Mouse (Mus musculus) heart, adult 2 months (tissue): ENCODE measurements around the gene Diaph2. TPM values are rescaled to one million over a fixed set of nuclear protein-coding genes. Genes with fewer than 3 reads are reported as not detected.
"Not testable (repeated sequence)": the region's sequence is repeated elsewhere in the genome, so short reads cannot be mapped to it uniquely, and the experiment has no call there.

Experiments used
- DNase-seq, 2 experiments: peaks; one replicate each; pipeline ENCODE4 v3.0.0; 2021
- H3K27ac ChIP-seq: fragments of 200-600 bp; 2 replicates; pipeline ENCODE4 v1.8.1; 2022
- H3K27me3 ChIP-seq: fragments of 200-500 bp; 2 replicates; pipeline ENCODE4 v1.6.1; 2012; ENCODE audit warnings: mild to moderate bottlenecking, low read length, inconsistent platforms, mixed read lengths; ENCODE audit not compliant: control insufficient read depth, insufficient read depth
- H3K36me3 ChIP-seq: fragments of 200-500 bp; 2 replicates; pipeline ENCODE4 v1.6.1; 2012; ENCODE audit warnings: low read length, inconsistent platforms; ENCODE audit not compliant: control insufficient read depth, insufficient read depth
- H3K4me1 ChIP-seq: fragments of 200-500 bp; 2 replicates; pipeline ENCODE4 v1.6.1; 2011; ENCODE audit warnings: low read length; ENCODE audit not compliant: control insufficient read depth, insufficient read depth
- H3K4me3 ChIP-seq: fragments of 200-600 bp; 2 replicates; pipeline ENCODE4 v1.8.1; 2022
- H3K79me2 ChIP-seq: fragments of 200-500 bp; replicated peaks from 2 replicates; pipeline ENCODE4 v1.6.1; 2012; ENCODE audit warnings: mild to moderate bottlenecking, inconsistent platforms, low read length, moderate library complexity, mixed read lengths; ENCODE audit not compliant: control insufficient read depth, insufficient read depth
- H3K9ac ChIP-seq: fragments of 200-500 bp; 2 replicates; pipeline ENCODE4 v1.6.1; 2012; ENCODE audit warnings: low read depth, mild to moderate bottlenecking, control low read depth, inconsistent platforms, low read length, mixed read lengths
- CTCF ChIP-seq: fragments of 200-600 bp; IDR thresholded peaks from 2 replicates; pipeline ENCODE4 v1.8.1; 2022; ENCODE audit warnings: antibody characterized with exemption, mild to moderate bottlenecking, moderate library complexity
- EP300 ChIP-seq: fragments of 200-500 bp; IDR thresholded peaks from 2 replicates; pipeline ENCODE4 v1.6.1; 2011; ENCODE audit warnings: low read depth, low read length, control low read depth; ENCODE audit not compliant: insufficient read depth
- POLR2A ChIP-seq: fragments of 200-500 bp; IDR thresholded peaks from 2 replicates; pipeline ENCODE4 v1.6.1; 2011; ENCODE audit warnings: mild to moderate bottlenecking, low read depth, low read length, control low read depth; ENCODE audit not compliant: insufficient read depth
- WGBS: fragments of 180-500 bp; shearing (Covaris S2); methylation state at CpG from one replicate; pipeline ENCODE4 v1.1.7; 2018; 5-methylcytosine and 5-hydroxymethylcytosine counted together
- intact Hi-C: fragments of 180-260 bp; cut with DNase I; formaldehyde crosslinking; loops from one replicate; pipeline ENCODE4 v1.15.1; 2025
- polyA plus RNA-seq: library from polyadenylated mRNA; depleted of rRNA; stranded (reverse); fragments of >200 nt; gene quantifications from 2 replicates; pipeline ENCODE4 v1.2.3, GENCODE M21; 2012
- total RNA-seq, 2 experiments: library from RNA; stranded (reverse); gene quantifications; 2 replicates each; pipeline ENCODE4 v1.2.3; 2021

The Diaph2 gene
- total and polyA plus RNA-seq, 3 experiments = 3.5 to 13.5 (median 10.7) TPM

DNA sequence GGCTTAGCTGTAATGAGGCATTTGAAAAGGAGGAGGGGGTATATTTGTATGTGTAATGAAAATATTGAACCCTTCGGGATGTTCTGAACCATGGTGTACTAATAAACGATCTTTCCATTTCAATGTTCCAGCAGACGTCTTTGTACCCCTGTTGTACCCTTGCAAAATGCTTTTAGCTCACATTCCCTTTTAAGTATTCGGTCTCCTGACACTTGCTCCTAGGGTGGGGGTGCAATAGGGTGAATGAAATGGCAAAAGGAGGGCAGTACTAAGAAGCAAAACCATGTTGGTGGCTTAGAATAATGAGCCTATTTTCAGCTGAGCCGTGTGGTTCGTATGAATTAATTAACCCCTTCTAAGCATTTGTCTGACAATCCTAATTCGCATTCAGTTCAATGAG lies 601.9 kb downstream of the Diaph2 start:
- H3K79me2 ChIP-seq = no peaks in the 10 kb centered on the region
- TF ChIP-seq POLR2A (no peak), CTCF (no peak), EP300 (no peak)
- no peak overlapping the region for H3K4me3 ChIP-seq
- no peak overlapping the region for H3K27ac ChIP-seq
- 77% methylated on average over 7 of the region's 7 CpGs for WGBS
- intact Hi-C loops = no loop called here
- H3K4me1 ChIP-seq = no peaks in the 10 kb centered on the region
- no peaks in the 10 kb centered on the region for H3K27me3 ChIP-seq
- H3K36me3 ChIP-seq = no peaks in the 10 kb centered on the region
- no peak for DNase-seq
- no peak overlapping the region for H3K9ac ChIP-seq

DNA sequence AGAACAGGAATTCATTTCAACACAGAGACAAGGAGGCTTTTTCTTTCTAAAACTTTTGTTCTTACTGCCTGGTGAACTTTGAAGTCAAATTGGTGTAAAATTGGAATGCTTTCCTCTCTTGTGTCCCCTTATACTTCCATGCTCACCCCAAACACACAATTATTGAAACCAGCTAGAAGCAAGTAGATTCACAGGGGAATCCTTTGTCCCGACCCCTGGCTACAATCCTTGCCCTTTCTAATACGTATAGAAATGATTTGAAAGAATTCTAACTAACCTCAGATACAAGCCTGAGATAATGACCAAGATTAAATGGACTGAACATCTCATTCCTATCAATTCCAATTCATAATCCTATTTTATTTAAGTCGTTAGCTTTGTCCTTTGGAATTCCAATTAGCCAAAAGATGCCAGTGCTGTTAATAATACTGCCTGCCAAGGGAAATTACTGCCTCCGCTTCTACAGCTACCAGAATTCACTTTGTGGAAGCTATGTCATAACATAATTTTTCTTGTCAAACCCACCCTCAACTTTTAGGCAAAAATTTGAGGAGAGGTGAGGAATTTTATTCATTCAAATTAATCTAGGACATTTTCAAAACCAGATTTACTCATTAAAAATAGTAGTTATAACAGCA lies 644.1 kb downstream of the Diaph2 start:
- Histone ChIP-seq H3K9ac (no peak overlapping the region), H3K27me3 (no peaks in the 10 kb centered on the region), H3K4me3 (no peak overlapping the region), H3K27ac (no peak overlapping the region), H3K4me1 (no peaks in the 10 kb centered on the region), H3K79me2 (no peaks in the 10 kb centered on the region), H3K36me3 (no peaks in the 10 kb centered on the region)
- TF ChIP-seq POLR2A (no peak), CTCF (no peak), EP300 (no peak)
- 76% methylated on average over 4 of the region's 4 CpGs for WGBS
- no peak for DNase-seq
- intact Hi-C loops = no loop called here

DNA sequence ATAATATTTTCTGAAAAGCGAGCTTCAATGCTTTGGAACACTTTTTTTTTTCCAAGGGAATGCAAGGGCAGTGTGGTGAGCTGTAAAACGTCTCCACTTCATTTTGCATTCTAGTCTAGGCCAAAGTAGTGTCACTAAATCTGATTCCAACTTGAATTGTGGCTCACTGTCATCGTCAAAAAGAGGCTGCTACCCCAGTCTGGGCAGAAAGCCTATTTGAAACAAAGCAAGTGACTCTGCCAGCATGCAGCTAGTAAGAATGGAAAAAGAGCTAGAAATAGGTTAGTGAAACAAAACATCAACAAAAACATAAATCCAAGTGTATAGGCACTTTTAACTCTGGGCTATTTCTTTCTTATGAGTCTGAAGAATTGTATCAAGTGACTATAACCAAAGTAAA lies 653.7 kb downstream of the Diaph2 start:
- intact Hi-C loops = no loop called here
- 27% methylated on average over 3 of the region's 3 CpGs for WGBS
- Histone ChIP-seq H3K27me3 (no peaks in the 10 kb centered on the region), H3K36me3 (no peaks in the 10 kb centered on the region), H3K4me3 (no peak overlapping the region), H3K9ac (no peak overlapping the region), H3K4me1 (no peaks in the 10 kb centered on the region), H3K27ac (peak overlapping the region; percentile 43), H3K79me2 (no peaks in the 10 kb centered on the region)
- peak in 1 of 2 experiments; percentile 2 for DNase-seq
- TF ChIP-seq EP300 = no peak

DNA sequence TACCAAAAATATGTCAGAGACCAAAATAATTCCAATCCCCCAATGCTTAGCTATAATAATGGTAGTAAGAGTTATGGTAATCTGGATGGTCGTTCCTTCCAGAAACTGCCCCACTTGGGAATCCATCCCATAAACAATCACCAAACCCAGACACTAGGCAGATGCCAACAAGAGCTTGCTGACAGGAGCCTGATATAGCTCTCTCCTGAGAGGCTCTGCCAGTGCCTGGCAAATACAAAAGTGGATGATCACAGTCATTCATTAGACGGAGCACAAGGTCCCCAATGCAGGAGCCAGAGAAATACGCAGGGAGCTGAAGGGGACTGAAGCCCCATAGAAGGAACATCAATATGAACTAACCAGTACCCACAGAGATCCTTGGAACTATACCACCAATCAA lies 657.9 kb downstream of the Diaph2 start:
- H3K4me3 ChIP-seq, H3K36me3 ChIP-seq, H3K79me2 ChIP-seq, H3K27ac ChIP-seq, H3K27me3 ChIP-seq, H3K9ac ChIP-seq, H3K4me1 ChIP-seq, intact Hi-C loops: not testable (repeated sequence)
- WGBS = 65% methylated on average over 3 of the region's 3 CpGs
- peak in 1 of 2 experiments; percentile 29 for DNase-seq

DNA sequence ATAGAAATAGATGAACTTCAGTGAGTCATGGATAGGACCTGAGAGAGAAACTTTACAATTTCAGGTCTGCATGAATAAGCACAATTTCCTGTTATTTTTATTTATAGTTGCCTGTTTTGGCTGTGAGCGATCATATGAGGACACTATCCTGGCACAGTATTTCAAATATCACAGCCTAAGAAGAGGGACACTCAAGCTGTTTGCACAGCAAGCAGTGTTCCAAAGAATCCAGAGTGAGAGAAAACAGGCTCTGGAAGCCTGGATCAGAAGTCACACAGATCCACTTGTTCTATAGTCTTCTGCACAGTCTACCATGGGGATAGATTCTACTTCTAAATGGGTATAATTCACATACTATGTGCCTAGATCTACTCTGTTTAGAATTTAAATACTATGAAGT lies 659.4 kb downstream of the Diaph2 start:
- 41% methylated on average over 1 of the region's 1 CpGs for WGBS
- Histone ChIP-seq H3K79me2 (no peaks in the 10 kb centered on the region), H3K4me3 (no peak overlapping the region), H3K36me3 (no peaks in the 10 kb centered on the region), H3K27me3 (no peaks in the 10 kb centered on the region), H3K27ac (0 out of 2 replicates have a peak overlapping the region, but pooled peaks have one; percentile 20), H3K9ac (no peak overlapping the region), H3K4me1 (no peaks in the 10 kb centered on the region)
- TF ChIP-seq EP300 = no peak
- no peak for TF ChIP-seq POLR2A
- no peak for TF ChIP-seq CTCF
- no peak for DNase-seq
- intact Hi-C loops = no loop called here

DNA sequence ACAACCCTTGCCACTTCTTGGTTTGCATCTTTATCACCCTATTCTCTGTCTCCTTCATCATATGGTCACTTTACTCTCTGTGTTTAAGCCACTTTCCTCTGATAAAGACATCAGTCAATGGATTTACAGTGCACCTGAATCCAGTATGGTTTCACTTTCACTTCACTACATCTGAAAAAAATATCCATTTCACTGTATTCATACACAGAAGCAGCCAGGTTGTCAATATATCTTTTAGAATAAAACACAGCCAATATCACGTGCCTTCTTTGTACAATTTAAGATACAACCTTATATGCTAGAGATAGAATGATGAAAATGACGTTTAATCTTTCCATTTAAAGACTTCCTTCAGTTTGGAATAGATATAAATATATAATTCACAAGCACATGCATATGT lies 673.6 kb downstream of the Diaph2 start:
- Histone ChIP-seq H3K79me2 (no peaks in the 10 kb centered on the region), H3K27ac (no peak overlapping the region), H3K9ac (no peak overlapping the region), H3K36me3 (no peaks in the 10 kb centered on the region), H3K27me3 (no peaks in the 10 kb centered on the region), H3K4me3 (no peak overlapping the region), H3K4me1 (no peaks in the 10 kb centered on the region)
- intact Hi-C loops = no loop called here
- TF ChIP-seq CTCF = no peak
- TF ChIP-seq POLR2A = no peak
- no peak for TF ChIP-seq EP300
- 70% methylated on average over 2 of the region's 2 CpGs for WGBS
- DNase-seq = no peak
